Mouse (Mus musculus) cerebellum, postnatal 25 days (tissue): ENCODE data around the gene Wif1.

Experiments used
- DNase-seq, 2 experiments: peaks; one replicate each; pipeline ENCODE4 v3.0.0; 2021; ENCODE audit warnings: mixed read lengths in 2 of 2

Gene Wif1

DNA sequence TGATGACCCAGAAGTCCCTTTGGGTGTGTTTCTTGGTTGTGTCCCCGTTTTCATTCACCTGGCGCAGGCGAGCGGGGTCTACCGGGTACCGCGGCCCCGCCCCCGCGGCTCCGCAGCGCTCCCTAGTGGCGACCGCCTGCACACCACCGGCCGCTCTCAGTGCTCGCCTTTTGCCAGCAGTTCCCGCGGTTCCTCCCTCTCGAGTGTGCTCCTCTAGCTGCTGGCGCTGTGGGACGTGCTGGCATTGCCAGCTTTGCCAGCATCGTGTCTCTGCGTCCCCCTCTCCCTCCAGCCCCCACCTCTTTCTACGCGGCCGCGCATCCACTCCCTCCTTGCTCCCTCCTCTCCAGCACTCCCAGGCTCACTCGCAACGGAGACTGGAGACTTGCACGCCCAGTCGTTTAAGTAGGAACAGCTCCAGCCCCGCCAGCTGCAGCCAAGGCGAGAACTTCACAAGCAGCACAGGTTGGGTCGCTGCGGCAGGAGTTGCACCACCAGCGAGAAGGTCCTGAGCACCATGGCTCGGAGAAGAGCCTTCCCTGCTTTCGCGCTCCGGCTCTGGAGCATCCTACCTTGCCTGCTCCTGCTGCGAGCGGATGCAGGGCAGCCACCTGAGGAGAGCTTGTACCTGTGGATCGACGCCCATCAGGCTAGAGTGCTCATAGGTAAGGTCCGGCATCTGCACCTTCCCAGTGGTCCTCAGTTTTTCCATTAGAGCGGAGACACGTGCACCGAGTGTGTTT, at the start of gene Wif1:
TSS of gene Wif1 (plus strand) at position 135 of the 743 bp plus-strand sequence.
- DNase-seq: peak; percentile 81 to 89

DNA sequence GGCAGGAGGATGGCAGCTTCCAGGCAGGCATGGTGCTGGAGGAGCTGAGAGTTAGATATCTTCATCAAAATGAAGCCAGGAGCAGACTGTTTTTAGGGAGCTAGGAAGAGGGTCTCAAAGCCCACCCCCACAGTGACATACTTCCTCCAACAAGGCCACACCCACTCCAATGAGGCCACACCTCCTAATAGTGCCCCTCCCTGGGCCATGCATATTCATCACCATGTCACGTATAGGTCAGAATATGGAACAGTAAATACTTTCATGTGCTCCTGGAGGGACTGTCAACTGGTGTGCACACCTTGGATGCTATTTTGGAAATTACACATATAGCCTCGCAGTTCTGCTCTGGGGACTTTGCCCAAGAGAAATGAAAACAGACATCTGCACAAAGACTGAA, 31.6 kb upstream of the Wif1 start:
- DNase-seq: no peak

DNA sequence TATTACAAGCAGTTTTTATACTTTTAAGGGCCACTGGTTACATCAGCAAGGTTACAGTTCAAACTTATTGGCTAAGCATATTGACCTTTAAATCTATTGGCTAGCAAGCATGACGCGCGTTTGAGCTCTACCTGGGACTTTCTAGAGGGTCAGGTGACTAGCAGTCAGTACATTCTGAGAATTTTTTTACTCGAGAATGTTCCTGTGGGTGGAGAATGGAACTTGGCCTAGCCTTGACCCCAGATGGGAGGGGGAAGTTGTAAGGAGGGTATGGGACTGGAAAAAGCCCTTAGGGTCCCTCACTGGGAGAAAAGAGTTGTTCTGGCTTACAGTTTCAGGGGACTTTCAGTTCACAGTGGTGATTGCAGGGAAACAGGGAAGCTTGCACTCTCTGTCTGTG, 22.3 kb upstream of the Wif1 start:
- no peak for DNase-seq

DNA sequence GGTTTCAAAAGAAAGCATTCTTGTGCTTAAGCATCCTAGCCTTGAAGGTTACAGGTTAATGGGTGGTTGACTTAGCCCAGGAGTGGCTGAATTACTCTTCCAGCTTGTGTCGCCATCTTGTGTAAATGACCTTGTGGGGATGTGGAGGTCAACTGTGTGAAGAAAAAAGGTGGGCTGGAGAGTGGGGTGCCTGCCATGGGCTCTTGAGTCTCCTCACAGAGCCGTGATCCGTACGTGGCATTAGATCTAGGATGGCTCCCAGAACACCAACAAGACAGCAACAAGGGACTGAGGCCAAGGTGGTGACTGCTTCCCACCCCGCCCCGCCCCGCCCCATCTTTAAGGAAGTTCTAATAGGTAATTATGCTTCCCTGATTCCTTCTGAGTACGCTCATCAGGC, 17.5 kb upstream of the Wif1 start:
- no peak for DNase-seq

DNA sequence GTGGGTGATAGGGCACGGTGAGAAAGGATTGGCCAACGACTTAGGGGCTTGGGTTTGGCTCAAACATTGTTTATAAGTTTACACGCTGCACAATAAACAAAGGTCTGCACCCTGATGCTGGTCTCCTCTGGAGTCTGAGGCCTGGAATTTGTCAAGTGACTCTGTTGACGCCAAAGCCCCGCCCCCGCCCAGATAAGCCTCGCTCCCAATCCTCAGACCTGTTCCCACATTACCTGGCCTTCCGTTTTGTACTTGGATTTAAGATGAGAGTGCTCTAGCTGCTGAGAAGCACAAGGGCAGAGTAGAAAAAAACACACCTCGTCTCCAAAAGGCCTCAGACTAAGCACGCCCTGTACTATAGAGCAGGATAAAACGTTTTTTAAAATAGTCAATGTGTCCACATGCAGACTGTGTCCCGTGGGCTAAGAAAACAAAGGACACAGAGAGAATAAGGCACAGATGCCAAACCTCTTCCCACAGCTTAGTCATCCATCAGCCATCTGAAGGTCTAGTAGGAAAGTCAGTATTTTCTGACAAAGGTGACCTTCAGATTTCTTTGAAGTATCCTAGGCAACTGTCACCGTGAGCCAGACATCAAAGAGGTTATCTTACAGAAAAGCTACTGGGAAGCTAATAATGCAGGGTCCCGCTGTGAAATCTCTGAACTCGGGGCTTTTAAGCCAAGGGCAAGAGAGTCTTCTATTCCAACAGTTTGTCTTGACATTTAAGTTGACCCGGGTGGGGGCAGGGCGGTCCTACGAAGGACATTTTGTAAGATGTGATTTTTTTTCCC, 16.9 kb upstream of the Wif1 start:
- no peak for DNase-seq

DNA sequence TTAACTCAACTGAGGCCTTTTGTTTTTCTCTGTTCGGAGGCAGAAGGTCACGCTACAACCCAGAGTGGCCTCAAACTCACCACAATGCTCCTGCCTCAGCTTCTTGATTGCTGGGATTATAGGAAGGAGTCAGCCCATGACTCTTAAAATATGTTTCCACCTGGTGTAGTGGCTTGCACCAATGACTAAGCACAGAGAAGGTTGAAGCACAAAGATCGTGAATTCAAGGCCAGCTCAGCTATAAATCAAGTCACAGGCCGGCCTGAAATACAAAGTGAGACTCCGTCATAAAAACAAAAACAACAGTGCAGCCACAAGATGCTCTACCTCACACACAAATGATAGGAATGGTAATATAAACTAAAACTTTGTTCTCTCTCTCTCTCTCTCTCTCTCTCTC, 10.8 kb upstream of the Wif1 start:
- DNase-seq: no peak

DNA sequence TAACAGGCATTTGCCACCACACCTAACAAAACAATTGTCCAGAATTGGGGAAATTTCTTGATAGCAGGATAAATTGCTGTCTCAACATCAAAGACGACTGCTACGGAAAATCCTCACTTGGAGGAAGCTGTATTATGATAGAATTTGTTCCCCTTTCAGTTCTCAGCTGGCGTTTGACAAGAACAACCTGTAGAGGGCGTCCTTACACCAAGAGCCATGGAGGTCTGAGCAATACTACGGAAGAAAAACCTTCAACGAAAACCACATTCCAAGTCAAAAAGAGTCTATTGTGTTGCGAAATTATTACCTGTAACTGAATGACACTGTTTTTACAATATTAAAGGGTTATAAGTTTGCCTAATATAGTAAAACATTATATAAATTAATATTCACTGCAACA, 2.0 kb upstream of the Wif1 start:
- DNase-seq: peak; percentile 11 to 38

DNA sequence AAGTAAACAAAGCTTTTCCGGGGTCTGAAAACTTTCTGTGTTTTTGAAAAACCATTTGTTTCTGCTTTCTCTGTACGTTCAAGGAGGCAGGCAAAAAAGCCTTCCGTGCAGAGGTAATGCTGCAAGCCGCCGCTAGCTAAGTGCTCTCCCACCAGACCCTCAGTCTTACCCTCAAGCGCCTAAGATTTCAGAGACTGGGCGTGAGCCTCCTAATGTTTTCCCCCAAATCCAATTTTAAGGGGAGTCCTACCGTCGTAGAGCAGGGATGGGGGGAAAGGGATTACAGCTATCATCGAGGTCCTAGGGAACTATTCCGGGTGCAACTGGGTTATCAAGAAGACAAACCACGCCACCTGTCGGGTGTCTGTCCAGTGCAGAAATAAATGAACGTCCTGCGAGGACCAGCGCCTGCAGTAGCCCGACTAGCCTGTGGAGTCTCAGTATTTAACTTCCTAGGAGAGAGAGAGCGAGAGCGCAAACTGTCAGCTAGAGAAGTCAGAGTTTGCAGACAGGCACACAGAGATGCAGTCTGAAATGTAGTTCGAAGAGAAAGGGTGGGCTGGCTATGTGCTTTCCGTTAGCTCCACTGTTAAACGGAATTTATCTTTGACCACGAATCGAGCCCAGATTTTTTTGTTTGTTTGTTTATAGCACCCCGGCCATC, 500 bp upstream of the Wif1 start:
- DNase-seq: peak; percentile 70 to 82

DNA sequence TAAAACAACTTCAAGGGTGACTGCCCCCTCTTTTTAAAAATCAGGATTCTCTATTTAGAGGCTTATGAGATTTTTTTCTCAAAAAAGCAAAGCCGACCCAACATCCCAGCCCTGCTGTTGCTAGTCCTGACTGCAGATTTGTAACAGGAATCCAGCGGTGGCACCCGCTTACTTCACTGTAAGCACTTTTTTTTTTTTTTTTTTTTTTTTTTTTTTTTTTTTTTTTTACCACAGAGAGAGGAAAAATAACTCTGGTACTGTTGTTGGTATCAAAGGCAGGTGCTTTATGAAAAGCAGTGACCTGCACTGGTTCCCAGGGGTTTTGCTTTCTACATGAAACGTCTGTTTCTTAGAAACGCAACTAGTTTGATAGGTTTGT, 798 bp downstream of the Wif1 start:
- no peak for DNase-seq

DNA sequence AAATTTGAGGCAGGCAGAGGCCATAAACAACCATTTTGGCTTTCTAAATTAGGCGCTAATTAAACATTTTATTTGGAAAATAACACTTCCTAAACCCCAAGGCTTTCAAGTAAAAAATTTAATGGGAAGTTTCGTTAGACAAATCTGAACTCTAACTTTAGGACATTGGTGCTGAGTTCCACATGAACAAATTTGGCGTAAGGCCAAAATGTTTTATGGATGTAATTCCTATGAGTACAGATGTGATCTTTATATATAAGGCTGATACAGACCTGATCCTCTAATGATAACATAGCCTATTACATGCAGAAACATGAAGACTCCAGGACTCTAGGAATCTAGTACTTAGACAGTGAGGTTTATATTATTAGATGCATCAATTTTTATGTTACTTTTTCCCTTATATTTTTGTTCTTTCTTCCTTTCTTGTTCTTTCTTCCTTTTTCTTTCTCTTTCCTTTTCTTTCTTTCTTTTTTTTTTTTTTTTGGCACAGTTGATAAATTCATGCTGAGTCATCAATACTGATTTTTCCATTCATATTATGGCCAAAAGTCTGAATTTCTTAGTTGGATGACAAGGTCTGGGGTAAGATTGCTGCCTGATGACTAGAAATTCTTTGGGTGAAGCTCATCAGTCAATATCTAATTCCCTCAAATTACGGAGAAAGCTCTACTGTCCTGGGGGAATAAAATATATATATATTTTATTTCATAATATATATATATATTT, 5.0 kb downstream of the Wif1 start:
- no peak for DNase-seq

DNA sequence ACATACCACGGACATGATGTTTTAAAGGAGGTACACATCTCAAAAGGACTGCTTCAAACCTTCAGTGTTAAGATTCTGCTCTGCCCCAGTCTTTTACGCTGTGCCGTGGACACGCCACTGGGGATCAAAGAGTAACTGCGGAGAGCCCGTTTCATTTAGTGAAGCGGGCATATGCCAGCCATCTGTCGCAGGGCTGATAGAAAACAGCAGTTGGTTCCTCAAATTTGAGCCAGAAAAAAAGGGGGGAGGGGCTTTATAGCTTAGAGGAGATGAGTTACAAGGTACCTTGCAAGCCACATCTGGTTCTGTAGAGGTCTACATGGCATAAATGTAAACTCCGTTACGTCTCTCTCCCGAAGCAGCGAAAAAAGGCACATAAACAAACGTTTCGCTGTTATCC, 7.2 kb downstream of the Wif1 start:
- peak in 1 of 2 experiments; percentile 29 for DNase-seq

DNA sequence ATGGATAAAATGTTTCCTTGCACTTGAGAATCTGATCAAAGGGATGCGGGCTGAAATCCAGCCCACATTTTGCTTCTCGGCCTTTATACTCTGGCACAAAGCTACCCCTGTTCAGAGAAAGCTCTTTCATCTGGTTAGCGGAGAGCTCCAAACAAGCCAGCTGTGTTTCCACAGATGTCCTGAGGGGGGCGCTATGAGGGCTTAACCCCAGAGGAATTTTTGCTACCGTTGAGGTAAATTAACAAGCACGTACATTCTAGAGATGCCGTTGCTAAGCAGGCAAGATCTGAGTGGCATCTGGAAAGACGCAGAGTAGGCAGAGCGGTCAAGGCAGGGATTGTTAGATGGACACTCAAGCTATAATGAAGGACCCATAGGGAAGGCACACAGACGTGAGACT, 13.7 kb downstream of the Wif1 start:
- no peak for DNase-seq

DNA sequence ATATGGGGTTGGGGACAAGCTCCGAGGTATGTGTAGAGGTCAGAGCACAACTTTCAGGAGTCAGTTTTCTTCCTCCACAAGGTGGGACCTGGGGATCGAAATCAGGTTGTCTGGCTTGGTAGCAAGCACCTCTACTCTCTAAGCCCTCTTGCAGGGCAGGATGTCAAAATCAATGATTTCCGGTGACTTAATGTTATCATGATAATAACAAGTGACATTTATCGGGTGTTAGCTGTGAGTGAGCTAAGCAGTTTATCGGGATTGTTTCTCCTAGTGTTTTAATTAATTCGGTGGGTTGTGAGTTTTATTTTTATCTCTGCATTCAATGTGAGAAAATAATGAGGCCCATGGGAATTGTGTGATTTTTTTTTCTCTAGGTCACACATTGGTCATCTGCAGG, 18.3 kb downstream of the Wif1 start:
- DNase-seq: no peak

DNA sequence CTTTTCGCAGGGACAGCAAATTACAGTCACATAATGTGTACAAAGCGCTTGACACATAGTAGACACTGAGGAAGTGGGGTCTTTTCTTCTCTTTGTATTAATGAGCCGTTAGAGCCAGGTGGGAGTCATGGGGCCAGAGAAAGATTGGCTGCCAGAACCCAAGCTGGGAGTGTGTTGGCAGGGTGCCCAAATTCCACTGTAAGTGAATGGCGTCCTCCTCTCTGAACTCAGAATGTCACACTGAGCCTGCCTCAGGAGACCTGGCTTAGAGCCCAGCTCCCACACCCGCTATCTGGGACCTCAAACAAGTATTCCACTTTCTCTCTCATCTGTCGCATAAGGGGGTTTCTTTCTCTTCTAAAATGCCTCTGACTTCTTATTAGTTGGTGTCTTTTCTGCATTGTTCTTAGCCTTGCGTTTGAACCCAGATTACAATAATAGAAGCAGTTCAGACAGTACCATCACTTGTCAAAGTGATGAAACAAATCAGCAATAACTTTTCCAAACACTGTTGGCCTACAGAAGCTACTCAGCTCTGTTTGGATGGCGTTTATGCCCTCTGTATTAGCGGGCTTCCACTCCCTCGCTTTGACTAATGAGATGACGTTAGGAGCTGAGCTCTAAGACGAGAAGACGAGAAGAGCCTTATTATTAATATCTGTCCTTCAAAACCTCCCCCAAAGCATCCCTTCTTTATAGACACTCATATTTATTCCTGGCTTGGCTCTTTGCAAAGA, 21.9 kb downstream of the Wif1 start:
- peak; percentile 54 to 75 for DNase-seq

DNA sequence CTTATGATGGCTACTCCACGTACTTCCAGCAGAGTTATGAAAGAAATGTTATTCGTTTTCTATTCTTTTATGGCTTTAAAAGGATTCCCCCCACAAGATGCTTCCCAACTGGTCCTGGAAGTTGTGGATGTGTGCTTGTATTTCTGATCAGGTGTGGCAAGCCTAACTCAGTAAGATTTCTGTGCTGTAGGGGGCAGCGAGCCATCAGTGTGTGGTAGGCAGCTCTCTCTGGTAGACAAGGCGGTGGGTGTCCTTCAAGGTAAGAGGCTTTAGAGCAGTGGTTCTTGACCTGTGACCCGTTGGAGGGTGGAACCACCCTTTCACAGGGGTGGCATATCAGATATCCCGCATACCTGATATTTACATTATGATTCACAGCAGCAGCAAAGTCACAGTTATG, 23.1 kb downstream of the Wif1 start:
- no peak for DNase-seq

DNA sequence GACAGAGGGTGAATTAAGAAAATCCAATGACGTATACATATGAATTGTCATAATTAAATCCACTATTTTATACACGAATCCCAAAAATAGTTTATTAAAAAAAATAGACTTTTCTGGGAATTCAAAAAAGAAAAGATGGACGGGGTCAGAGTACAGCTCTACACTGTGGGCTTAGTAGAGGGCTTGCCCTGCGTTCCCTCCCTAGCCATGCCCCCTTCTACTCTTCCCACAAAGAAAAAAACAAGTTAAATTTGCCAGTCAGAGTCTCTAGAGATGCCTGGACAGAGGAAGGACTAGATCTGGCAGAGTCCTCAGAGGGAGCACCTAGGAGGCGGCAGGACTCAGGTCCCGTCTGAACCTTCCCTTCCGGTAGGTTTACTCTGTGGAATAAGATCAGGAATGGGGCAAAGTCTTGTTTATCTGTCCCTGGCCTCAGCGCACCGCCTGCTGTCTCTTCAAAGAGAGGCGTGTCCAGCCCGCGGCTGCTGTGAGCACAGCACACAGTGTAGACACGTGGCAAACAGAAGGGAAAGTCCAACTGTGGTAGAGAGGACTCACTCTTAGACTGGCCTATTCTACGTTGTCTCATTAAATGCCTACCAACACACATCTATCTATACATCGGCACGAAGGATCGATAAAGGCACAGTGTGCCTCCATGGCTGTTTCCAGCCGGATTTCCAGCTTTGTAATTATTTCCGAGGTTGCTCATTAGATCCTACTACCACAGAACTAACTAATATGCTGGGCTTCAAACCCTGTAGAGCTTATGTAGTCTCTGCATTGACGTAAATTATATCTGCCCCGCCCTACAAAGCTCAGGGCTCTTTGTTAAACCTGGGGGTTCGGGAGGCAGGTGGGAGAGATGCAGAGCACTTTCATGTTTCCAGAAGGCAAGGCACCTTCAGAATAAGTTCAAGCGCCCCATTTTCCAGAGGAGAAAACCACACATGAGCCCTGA, 25.6 kb downstream of the Wif1 start:
- DNase-seq: no peak

DNA sequence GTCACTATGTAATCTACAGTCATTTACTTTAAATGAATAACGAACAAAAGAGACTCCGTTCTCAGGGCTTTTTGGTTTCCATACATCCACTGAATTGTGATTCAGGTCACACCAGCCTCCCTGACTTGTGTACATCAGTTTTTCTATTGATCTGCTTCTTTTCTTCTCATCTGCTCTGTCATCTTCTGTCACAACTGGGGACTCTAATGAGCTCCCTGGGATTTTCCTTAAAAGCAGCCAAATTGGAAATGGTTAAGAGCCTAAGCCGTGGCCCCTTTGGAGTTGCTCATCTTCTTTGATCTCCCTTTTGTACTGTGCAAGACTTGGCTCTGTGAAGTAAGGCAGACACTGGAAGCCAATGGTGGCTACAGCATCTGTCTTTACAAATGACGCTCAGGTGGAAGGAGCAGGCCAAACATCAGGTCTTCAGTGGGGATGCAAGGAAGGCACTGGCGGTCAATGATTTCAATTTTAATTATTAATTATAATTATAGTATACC, 27.6 kb downstream of the Wif1 start:
- no peak for DNase-seq

DNA sequence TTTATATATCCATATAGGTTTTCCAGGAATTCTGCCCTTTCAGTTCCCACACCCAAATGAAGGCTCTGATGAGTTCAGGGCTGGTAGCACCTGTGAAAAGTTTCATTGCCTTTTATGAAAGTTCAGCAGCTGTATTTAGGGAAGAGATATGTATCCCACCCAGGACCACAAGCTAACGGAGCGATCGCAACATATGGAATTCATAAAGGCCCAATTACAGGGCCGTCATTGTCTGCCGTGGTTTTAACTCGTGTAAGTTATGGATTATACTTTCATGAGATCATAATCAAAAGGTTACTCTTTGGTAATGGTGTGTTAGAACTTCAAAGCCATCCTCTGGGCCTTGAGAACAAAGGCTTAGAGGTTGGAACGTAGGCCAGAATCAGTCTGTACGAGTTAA, 28.9 kb downstream of the Wif1 start:
- DNase-seq: no peak

DNA sequence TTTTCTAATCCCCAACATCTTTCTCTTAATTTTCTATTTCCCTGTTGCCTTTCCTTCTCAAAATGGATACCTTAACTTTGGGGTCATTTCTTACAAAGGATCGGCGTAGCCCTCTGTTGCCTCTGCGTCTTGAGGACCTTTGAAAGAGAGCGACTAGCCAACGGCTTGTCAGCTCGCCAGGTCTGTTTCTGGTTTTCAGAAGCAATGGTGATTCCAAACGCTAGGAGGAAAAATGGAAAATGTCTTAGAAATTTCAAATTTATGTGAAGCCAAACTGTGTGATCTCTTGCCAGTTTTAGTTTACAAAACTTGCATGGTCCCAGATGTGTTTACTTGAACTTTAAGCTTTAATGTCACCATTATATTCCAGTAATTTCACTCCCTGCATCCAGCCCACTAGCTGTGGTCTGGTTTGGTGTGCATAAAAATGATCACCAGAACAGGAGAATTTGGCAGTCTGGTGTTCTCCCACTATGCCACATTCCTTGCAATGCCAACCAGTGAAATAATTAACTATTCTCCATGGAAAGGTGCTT, 33.7 kb downstream of the Wif1 start:
- peak in 1 of 2 experiments; percentile 9 for DNase-seq

DNA sequence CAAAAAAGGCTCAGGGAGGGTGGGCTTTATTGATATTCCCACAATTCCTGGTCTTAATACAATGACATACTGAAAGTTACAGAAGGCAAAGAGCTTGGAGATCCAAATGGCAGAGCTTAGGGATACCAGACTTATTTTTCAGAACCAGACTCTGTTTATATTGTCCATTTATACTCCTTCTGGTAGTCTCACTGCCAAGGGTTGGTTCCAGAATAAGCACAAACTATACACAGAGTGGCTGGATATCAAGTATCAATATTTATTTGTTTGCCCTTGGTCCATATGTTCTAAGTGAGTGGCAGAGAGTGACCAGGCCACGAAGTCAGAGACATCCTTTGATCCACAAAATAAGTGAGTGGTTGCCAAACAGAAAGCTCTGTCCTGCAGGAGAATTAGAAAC, 34.2 kb downstream of the Wif1 start:
- DNase-seq: no peak

DNA sequence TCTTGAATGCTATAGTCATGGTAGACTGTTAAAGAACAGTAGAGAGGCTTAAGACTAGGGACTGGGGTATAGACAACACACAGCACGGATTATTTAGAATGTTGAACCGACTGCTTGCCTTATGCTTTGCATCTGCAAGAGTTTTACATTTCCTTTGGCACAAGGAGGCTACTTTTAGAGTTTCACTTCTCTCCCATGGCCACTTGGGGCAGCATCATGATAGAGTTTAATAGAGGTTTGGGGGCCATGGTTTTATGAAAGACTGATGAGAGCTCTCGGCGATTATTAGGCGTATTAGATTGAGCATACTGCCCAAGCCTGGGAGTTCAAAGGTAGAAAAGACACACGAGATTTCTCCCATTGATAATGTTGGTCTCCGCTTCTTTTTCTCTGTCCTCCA, 37.0 kb downstream of the Wif1 start:
- DNase-seq: peak in 1 of 2 experiments; percentile 5
